Mouse (Mus musculus): ENCODE data around the gene Cog3. TPM values are rescaled to one million over a fixed set of nuclear protein-coding genes. Genes with fewer than 3 reads are reported as not detected.
"Not testable (repeated sequence)": the region's sequence is repeated elsewhere in the genome, so short reads cannot be mapped to it uniquely, and the experiment has no call there.

Cog3 gene
- polyA plus RNA-seq, 1 experiment from 2014 or later = 21.0 TPM

DNA sequence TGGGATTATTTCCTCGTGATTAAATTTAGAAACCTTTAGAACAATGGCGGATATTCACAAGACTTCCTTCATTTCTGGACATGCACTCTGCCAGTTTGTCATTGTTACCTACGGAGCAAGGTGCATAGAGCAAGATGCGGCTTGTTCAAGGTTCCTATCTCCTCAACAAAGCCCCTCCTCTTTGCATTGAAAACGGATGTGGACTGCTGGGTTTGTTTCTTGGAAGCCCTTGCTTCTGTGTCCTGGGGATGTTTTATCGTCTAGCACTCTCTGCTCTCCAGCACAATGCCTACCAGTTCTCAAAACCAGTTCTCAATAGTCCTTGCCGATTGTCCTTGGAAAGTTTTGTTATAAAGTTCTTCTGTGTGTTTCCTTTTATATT, 33.5 kb upstream of the Cog3 start:
- no peaks in the 10 kb centered on the region for H3K9me3 ChIP-seq (ENCODE audit: control insufficient read depth, low read length)
- H3K27me3 ChIP-seq (ENCODE audit: control insufficient read depth, insufficient read depth, low read depth, low read length) = peaks cover 2% of the 10 kb centered on the region; the same call in 1 of the 2 replicates
- no peak overlapping the region for H3K27ac ChIP-seq (ENCODE audit: low read length)
- peak overlapping the region; percentile 79 for H3K4me3 ChIP-seq (ENCODE audit: low read length)
- H3K4me1 ChIP-seq (replicated peaks; ENCODE audit: control insufficient read depth, insufficient read depth, low read length) = peaks cover 4% of the 10 kb centered on the region; the same call in 1 of the 2 replicates
- no peak for ATAC-seq (ENCODE audit: low read depth)
- no peak overlapping the region for H3K9ac ChIP-seq (ENCODE audit: low read length)
- 28% methylated on average over 7 of the region's 7 CpGs for WGBS
- H3K4me2 ChIP-seq (ENCODE audit: low read depth, low read length) = peak overlapping the region; percentile 94
- no peaks in the 10 kb centered on the region for H3K36me3 ChIP-seq (ENCODE audit: control insufficient read depth, insufficient read depth, low read length)

- H3K27ac ChIP-seq (ENCODE audit: low read length) = peak within 1 kb of the TSS; percentile 68
- peak within 1 kb of the TSS; percentile 79 for H3K4me3 ChIP-seq (ENCODE audit: low read length)
- H3K9me3 ChIP-seq (ENCODE audit: control insufficient read depth, low read length) = no peaks in the 10 kb centered on the region
- H3K4me1 ChIP-seq (replicated peaks; ENCODE audit: control insufficient read depth, insufficient read depth, low read length) = peaks cover 4% of the 10 kb centered on the region; the same call in 1 of the 2 replicates
- peak within 1 kb of the TSS; percentile 94 for H3K4me2 ChIP-seq (ENCODE audit: low read depth, low read length)
- 5% methylated on average over 42 of the region's 51 CpGs for WGBS
- peaks cover 2% of the 10 kb centered on the region; the same call in 1 of the 2 replicates for H3K27me3 ChIP-seq (ENCODE audit: control insufficient read depth, insufficient read depth, low read depth, low read length)
- H3K9ac ChIP-seq (ENCODE audit: low read length) = peak within 1 kb of the TSS; percentile 81
- no peaks in the 10 kb centered on the region for H3K36me3 ChIP-seq (ENCODE audit: control insufficient read depth, insufficient read depth, low read length)
- peak; percentile 100 for ATAC-seq (ENCODE audit: low read depth)
Measured at GRCm38 (mm10) chr14:75786868-75787793, 32.8 kb upstream of the Cog3 start, which contains the start of gene Slc25a30. TSS of gene Slc25a30 (minus strand) at chr14:75787037.

DNA sequence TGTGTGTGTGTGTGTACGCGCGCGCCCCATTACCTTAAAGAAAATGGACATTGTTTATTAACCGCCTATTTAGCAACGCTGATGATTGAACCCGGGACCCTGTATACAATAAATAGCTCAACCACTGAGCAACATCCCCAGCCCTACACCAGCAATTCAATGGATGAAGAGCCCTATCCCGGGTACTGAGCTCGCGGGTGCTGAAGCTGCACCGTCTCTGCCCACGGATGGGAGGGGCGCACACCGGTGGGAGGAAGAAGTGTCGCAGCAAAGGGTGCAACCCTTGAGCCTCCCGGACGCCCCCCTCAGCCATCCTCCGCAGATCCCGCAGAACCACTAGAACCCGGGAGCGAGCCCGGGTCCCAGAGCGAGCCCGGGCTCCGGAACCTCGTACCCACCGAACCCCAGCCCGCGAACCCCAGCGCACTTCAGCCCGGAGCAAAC, 32.1 kb upstream of the Cog3 start:
- 1% methylated on average over 31 of the region's 31 CpGs for WGBS
- H3K9ac ChIP-seq (ENCODE audit: low read length) = peak overlapping the region; percentile 81
- no peaks in the 10 kb centered on the region for H3K9me3 ChIP-seq (ENCODE audit: control insufficient read depth, low read length)
- peaks cover 4% of the 10 kb centered on the region; the same call in 1 of the 2 replicates for H3K4me1 ChIP-seq (replicated peaks; ENCODE audit: control insufficient read depth, insufficient read depth, low read length)
- no peaks in the 10 kb centered on the region for H3K36me3 ChIP-seq (ENCODE audit: control insufficient read depth, insufficient read depth, low read length)
- peak; percentile 65 for ATAC-seq (ENCODE audit: low read depth)
- peaks cover 2% of the 10 kb centered on the region; the same call in 1 of the 2 replicates for H3K27me3 ChIP-seq (ENCODE audit: control insufficient read depth, insufficient read depth, low read depth, low read length)
- peak overlapping the region; percentile 79 for H3K4me3 ChIP-seq (ENCODE audit: low read length)
- peak overlapping the region; percentile 68 for H3K27ac ChIP-seq (ENCODE audit: low read length)
- peak overlapping the region; percentile 94 for H3K4me2 ChIP-seq (ENCODE audit: low read depth, low read length)

DNA sequence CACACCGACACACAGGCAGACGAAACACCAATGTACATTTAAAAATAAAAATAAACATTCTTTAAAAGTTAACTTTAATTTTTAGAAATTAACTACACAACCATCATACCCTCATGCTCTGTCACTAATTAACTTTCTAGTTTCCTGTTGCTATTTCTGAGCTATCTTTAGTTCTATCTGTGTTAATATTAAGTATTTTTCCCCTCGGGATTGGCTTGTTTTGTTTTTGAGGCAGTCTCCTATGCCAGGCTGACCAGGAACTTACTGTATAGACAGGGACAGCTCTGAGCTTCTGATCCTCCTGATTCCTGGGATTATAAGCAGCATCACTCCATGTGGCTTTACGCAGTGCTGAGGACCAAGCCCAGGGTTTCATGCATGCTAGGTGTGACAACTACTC, 25.6 kb upstream of the Cog3 start:
- H3K36me3 ChIP-seq (ENCODE audit: control insufficient read depth, insufficient read depth, low read length) = 0 out of 2 replicates have a peak, but pooled peaks cover 2% of the 10 kb centered on the region
- H3K4me3 ChIP-seq (ENCODE audit: low read length) = no peak overlapping the region
- WGBS = 82% methylated on average over 4 of the region's 4 CpGs
- no peaks in the 10 kb centered on the region for H3K9me3 ChIP-seq (ENCODE audit: control insufficient read depth, low read length)
- no peaks in the 10 kb centered on the region for H3K27me3 ChIP-seq (ENCODE audit: control insufficient read depth, insufficient read depth, low read depth, low read length)
- no peak for ATAC-seq (ENCODE audit: low read depth)
- no peak overlapping the region for H3K4me2 ChIP-seq (ENCODE audit: low read depth, low read length)
- no peaks in the 10 kb centered on the region for H3K4me1 ChIP-seq (replicated peaks; ENCODE audit: control insufficient read depth, insufficient read depth, low read length)
- no peak overlapping the region for H3K9ac ChIP-seq (ENCODE audit: low read length)
- H3K27ac ChIP-seq (ENCODE audit: low read length) = no peak overlapping the region

GRCm38 (mm10) chr14:75776637-75777036, 22.3 kb upstream of the Cog3 start:
- H3K9me3 ChIP-seq (ENCODE audit: control insufficient read depth, low read length) = no peaks in the 10 kb centered on the region
- no peak overlapping the region for H3K9ac ChIP-seq (ENCODE audit: low read length)
- no peak for ATAC-seq (ENCODE audit: low read depth)
- H3K27me3 ChIP-seq (ENCODE audit: control insufficient read depth, insufficient read depth, low read depth, low read length) = no peaks in the 10 kb centered on the region
- H3K4me3 ChIP-seq (ENCODE audit: low read length) = no peak overlapping the region
- H3K4me1 ChIP-seq (replicated peaks; ENCODE audit: control insufficient read depth, insufficient read depth, low read length) = no peaks in the 10 kb centered on the region
- H3K4me2 ChIP-seq (ENCODE audit: low read depth, low read length) = no peak overlapping the region
- H3K36me3 ChIP-seq (ENCODE audit: control insufficient read depth, insufficient read depth, low read length) = 0 out of 2 replicates have a peak, but pooled peaks cover 2% of the 10 kb centered on the region
- 94% methylated on average over 8 of the region's 8 CpGs for WGBS
- no peak overlapping the region for H3K27ac ChIP-seq (ENCODE audit: low read length)

DNA sequence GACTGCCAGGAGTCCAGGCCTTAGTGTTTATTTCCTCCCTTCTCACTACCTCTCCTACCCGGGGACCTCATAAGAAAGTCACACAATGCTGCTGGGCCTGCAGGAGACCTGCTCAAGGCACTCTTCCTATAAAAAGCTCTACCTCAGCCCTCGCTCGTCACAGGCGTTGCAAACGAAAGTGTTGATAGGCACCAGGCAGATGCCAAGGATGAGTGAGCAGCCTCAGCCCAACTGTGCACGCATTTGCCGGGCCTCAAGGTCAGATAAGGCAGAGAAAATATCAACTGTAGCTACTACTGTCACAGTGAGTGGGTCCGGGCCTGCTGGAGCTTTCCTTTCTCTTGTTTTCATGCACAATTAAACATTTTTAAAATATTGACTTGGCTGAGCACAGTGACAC, 19.1 kb upstream of the Cog3 start:
- no peak overlapping the region for H3K4me3 ChIP-seq (ENCODE audit: low read length)
- no peak overlapping the region for H3K4me2 ChIP-seq (ENCODE audit: low read depth, low read length)
- 73% methylated on average over 8 of the region's 8 CpGs for WGBS
- H3K27me3 ChIP-seq (ENCODE audit: control insufficient read depth, insufficient read depth, low read depth, low read length) = no peaks in the 10 kb centered on the region
- peaks cover 2% of the 10 kb centered on the region; the same call in 1 of the 2 replicates for H3K36me3 ChIP-seq (ENCODE audit: control insufficient read depth, insufficient read depth, low read length)
- no peaks in the 10 kb centered on the region for H3K4me1 ChIP-seq (replicated peaks; ENCODE audit: control insufficient read depth, insufficient read depth, low read length)
- no peak for ATAC-seq (ENCODE audit: low read depth)
- H3K9me3 ChIP-seq (ENCODE audit: control insufficient read depth, low read length) = no peaks in the 10 kb centered on the region
- no peak overlapping the region for H3K9ac ChIP-seq (ENCODE audit: low read length)
- no peak overlapping the region for H3K27ac ChIP-seq (ENCODE audit: low read length)

DNA sequence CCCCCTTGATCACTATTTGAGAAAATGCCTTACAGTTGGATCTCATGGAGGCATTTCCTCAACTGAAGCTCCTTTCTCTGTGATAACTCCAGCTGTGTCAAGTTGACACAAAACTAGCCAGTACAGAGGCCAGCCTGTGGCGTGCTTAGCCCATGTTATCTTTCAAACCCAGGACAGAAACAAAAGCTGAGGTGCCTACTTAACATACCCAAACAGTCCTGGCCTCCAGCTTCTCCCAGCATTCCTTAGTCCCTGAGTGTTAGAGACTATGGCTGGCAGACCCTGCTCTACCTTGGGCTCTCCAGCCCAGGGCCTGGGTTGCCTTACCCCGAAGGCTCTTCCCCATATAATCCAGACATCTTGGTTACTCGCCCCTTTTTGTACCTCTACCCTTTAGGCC, 18.1 kb upstream of the Cog3 start:
- not testable (repeated sequence) for H3K4me2 ChIP-seq (ENCODE audit: low read depth, low read length); H3K27ac ChIP-seq (ENCODE audit: low read length); H3K9ac ChIP-seq (ENCODE audit: low read length); H3K4me1 ChIP-seq (replicated peaks; ENCODE audit: control insufficient read depth, insufficient read depth, low read length); H3K4me3 ChIP-seq (ENCODE audit: low read length); H3K36me3 ChIP-seq (ENCODE audit: control insufficient read depth, insufficient read depth, low read length); H3K27me3 ChIP-seq (ENCODE audit: control insufficient read depth, insufficient read depth, low read depth, low read length); H3K9me3 ChIP-seq (ENCODE audit: control insufficient read depth, low read length); ATAC-seq (ENCODE audit: low read depth)
- 81% methylated on average over 3 of the region's 3 CpGs for WGBS

DNA sequence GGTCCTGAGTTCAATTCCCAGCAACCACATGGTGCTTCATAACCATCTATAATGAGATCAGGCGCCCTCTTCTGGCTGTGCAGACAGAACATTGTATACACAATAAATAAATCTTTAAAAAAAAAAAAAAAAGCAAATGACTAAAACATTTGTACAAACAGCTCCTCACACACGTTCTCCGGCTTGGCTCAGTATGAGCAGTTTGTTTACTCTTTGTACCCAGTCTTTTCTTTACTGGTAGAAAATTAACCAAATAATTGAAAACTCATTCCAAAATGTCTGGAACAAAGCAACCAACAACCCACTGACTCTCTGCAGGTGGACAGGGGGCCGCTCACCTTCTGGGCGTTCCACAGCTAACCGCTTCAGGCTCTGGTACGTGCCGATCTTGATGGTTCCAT, 16.8 kb upstream of the Cog3 start:
- H3K36me3 ChIP-seq (ENCODE audit: control insufficient read depth, insufficient read depth, low read length) = peaks cover 2% of the 10 kb centered on the region; the same call in 1 of the 2 replicates
- no peaks in the 10 kb centered on the region for H3K9me3 ChIP-seq (ENCODE audit: control insufficient read depth, low read length)
- H3K4me2 ChIP-seq (ENCODE audit: low read depth, low read length) = no peak overlapping the region
- H3K9ac ChIP-seq (ENCODE audit: low read length) = no peak overlapping the region
- H3K27ac ChIP-seq (ENCODE audit: low read length) = no peak overlapping the region
- ATAC-seq (ENCODE audit: low read depth) = no peak
- H3K4me3 ChIP-seq (ENCODE audit: low read length) = no peak overlapping the region
- no peaks in the 10 kb centered on the region for H3K4me1 ChIP-seq (replicated peaks; ENCODE audit: control insufficient read depth, insufficient read depth, low read length)
- WGBS = 79% methylated on average over 8 of the region's 8 CpGs
- H3K27me3 ChIP-seq (ENCODE audit: control insufficient read depth, insufficient read depth, low read depth, low read length) = no peaks in the 10 kb centered on the region

GRCm38 (mm10) chr14:75769334-75769733, 15.0 kb upstream of the Cog3 start:
- no peak for ATAC-seq (ENCODE audit: low read depth)
- H3K9me3 ChIP-seq (ENCODE audit: control insufficient read depth, low read length) = no peaks in the 10 kb centered on the region
- H3K27ac ChIP-seq (ENCODE audit: low read length) = no peak overlapping the region
- no peaks in the 10 kb centered on the region for H3K27me3 ChIP-seq (ENCODE audit: control insufficient read depth, insufficient read depth, low read depth, low read length)
- 81% methylated on average over 9 of the region's 9 CpGs for WGBS
- H3K4me3 ChIP-seq (ENCODE audit: low read length) = no peak overlapping the region
- no peaks in the 10 kb centered on the region for H3K4me1 ChIP-seq (replicated peaks; ENCODE audit: control insufficient read depth, insufficient read depth, low read length)
- no peak overlapping the region for H3K4me2 ChIP-seq (ENCODE audit: low read depth, low read length)
- peaks cover 2% of the 10 kb centered on the region; the same call in 1 of the 2 replicates for H3K36me3 ChIP-seq (ENCODE audit: control insufficient read depth, insufficient read depth, low read length)
- H3K9ac ChIP-seq (ENCODE audit: low read length) = no peak overlapping the region

Measured in lung, embryonic 16.5 days (tissue).